Mouse (Mus musculus): ENCODE results near the gene Ddn.

Ddn gene

DNA sequence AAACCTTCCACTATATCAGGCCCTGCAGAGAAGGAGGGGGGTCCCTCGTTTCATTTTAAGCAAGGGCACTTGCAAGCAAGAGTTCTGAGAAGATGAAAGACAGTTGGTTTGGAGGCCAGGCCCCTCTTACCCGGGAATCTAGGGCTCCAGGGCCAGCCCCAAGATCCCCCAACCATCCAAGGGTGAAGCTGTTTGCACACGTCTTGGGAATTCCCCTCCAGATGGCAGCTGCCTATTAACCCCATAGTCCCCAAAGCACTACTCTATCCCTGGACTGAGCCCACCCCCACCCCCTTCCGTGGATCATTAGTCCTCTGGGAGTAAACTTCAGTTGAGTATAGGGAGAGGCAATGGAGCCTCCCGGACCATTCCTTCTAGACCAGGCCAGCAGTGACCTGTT is 33.8 kb downstream of the Ddn start:
- DNase-seq (ENCODE audit: low read depth, low spot score) = no peak

- no peak for DNase-seq (ENCODE audit: low read depth, low spot score)
Observed at GRCm38 (mm10) chr15:98774096-98774495, 35.2 kb downstream of the Ddn start.

DNA sequence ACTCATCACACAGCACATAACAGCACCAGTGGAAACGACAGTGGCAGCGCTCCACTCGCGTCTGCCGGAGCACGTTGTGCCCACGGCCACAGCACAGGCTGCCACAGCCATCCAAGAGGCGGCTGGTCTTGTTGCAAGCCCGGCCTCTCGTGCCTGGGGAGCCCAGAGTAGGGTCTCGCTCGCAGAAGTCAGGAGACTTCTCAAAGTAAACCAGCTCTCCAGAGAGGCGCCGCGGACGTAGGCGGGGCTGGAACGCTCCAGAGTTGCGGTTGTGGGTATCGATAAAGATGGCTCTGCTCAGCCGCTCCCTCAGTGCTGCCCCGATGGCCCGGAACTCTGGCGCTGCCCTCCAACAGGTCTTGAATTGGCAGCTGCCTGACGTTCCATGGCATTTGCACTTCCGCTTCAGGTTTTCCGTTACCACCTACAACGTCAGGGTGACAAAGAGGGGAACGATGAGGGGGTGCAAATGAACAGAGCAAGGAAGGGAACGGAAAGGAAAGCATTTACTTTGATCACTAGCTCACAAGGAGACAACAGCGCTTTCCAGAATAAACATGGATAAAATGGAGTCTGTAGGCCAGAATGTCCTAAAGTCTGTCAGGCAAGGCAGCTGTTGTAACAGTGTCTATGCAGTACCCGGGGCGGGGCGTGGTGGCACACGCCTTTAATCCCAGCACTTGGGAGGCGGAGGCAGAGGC is 36.6 kb downstream of the Ddn start:
- DNase-seq (ENCODE audit: low read depth, low spot score) = no peak

GRCm38 (mm10) chr15:98771813-98772425 is 37.4 kb downstream of the Ddn start:
- DNase-seq (ENCODE audit: low read depth, low spot score) = no peak

GRCm38 (mm10) chr15:98768259-98768658 is 41.0 kb downstream of the Ddn start:
- DNase-seq (ENCODE audit: low read depth, low spot score) = no peak

GRCm38 (mm10) chr15:98765929-98766328 is 43.4 kb downstream of the Ddn start:
- no peak for DNase-seq (ENCODE audit: low read depth, low spot score)

DNA sequence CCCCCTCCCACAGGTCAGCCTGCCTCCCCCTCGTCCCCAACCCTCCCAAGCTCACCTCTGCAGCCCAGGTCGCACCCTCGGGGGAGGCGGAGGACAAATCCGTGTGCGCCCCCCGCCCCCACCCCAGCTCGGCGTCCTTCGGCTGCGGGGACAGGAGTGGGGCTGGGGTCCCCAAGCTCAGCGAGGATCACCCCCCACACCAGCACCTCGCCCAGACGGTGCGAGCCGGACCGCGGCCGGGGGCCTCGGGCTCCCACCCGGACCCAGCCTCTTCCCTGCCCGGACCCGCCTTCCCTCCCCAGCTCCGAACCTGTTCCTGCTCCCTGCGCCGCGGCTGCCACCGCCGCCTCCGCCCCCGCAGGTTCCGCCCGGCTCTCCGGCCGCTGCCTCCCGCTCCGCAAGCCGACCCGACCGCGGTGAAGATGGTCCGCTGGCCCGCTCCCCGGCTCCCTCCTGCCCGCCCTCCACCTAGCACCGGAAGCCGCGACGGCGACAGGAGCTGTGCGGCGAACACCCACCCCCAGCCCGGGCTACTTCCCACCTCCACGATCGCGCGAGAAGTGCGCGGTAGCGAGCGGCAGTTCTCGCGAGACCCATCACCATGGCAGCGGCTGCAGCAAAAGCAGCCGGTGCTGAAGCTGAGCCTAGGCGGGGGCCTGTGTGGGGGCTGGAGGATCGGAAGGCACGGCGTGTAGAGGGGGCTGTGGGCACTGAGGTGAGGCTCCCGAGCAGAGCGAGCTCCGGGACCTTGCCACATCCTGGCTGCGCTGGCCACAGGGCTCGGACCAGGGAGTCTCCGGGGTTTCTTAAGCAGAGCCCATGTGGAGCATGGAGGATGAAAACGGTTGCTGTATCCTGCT is 46.4 kb downstream of the Ddn start, which contains the start of gene Arf3:
TSS of gene Arf3 (minus strand) at position 545 of the 860 bp plus-strand sequence.
- peak; percentile 94 for DNase-seq (ENCODE audit: low read depth, low spot score)

DNA sequence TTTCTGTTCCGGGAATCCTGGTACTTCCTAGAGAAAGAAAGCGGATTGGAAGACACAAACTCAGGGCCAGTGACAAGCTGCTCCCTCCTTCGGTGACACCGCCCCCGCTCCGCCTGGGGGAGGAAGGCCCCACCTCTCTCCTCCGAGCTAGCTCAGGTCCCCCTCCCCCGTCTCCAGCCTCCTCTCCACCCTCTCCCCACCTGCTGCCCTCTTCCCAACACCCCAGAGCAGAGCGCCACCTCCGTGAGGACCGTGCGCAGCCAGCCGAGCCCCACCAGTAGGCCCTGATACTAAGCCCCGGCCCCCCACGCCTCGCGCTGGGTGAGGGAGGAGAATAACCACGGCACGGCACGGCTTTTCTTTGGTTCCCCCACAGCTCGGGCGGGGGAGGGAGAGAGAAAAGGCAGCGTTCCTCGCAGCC is 47.1 kb downstream of the Ddn start:
- peak; percentile 58 for DNase-seq (ENCODE audit: low read depth, low spot score)

DNA sequence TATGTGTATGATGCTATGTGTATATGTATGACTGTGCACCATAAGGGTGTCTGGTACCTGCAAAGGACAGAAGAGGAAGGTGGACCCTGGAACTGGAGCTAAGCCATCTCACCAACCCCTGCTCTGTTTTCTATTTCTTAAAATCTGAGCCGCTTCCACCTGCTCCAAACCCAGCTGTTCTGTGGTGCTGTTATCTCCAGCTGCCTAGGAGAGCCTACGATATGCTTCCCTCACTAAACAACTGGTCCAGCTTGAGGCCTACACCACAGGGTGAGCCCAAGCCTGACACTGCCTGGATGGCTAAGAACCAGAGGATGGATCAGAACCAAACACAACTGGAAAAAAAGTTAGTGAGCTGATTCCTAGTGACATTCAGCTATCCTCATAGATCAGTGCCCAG is 55.2 kb downstream of the Ddn start:
- no peak for DNase-seq (ENCODE audit: low read depth, low spot score)
